20 mouse cellular contexts compared by ENCODE assay signal in genomic region chr9:61961181-61961580, GRCm38 (mm10). TPM values are rescaled to one million over a fixed set of nuclear protein-coding genes. Genes with fewer than 3 reads are reported as not detected.
DNase-seq lines count a peak whose midpoint lies in the region; ATAC-seq and TF ChIP-seq lines count a peak whose summit lies in the region.
"Had no signal": no experiment of that assay in that cellular context is flagged by ENCODE, and none has a peak within 500 bp of the region (broad histone marks: within the 10 kb centered on the region; RNA-seq: fewer than 3 reads in every experiment).

No protein-coding gene starts in this region.

- whole genome bisulfite sequencing in hindbrain, embryonic 10.5 days, result 89% methylated on average over 4 of the region's 4 CpGs
- WGBS in hindbrain, embryonic 13.5 days, result 93% methylated on average over 4 of the region's 4 CpGs
- WGBS in stomach, postnatal 0 days, result 79% methylated on average over 4 of the region's 4 CpGs

- H3K4me1 ChIP-seq in hindbrain, embryonic 10.5 days (replicated peaks), result peaks cover 27% of the 10 kb centered on the region
- no peaks in the 10 kb centered on the region for H3K4me1 ChIP-seq in hindbrain, embryonic 13.5 days (replicated peaks)
- H3K4me1 ChIP-seq in megakaryocyte, embryonic 14.5 days, result peaks cover 26% of the 10 kb centered on the region
- H3K4me1 ChIP-seq in stomach, postnatal 0 days (replicated peaks; ENCODE audit: control insufficient read depth, insufficient read depth), result no peaks in the 10 kb centered on the region

- no peak overlapping the region for H3K4me2 ChIP-seq in hindbrain, embryonic 13.5 days
- no peak overlapping the region for H3K4me2 ChIP-seq in stomach, postnatal 0 days (replicated peaks; ENCODE audit: low read depth)
- H3K4me2 ChIP-seq: embryonic facial prominence, embryonic 13.5 days; heart, embryonic 11.5 days; hindbrain, embryonic 12.5 days; limb, embryonic 15.5 days; midbrain, embryonic 12.5 days had no signal

- DNase-seq in hindbrain, embryonic 10.5 days (ENCODE audit: low spot score), result no peak
- peak; percentile 27 for DNase-seq in thymus, postnatal 4 days
- no peak for DNase-seq in thymus, postnatal 36 days
- DNase-seq in stomach, postnatal 0 days (ENCODE audit: low spot score), result no peak
- no peak for DNase-seq in neural tube, embryonic 10.5 days (ENCODE audit: extremely low spot score, low spot score)
- DNase-seq: adrenal gland, adult 8-10 months; cerebellum, adult 2 months; left cerebral cortex, postnatal 4 days had no signal

- H3K9ac ChIP-seq in hindbrain, embryonic 13.5 days, result no peak overlapping the region
- H3K9ac ChIP-seq in stomach, postnatal 0 days (ENCODE audit: low read length), result no peak overlapping the region
- H3K9ac ChIP-seq: embryonic facial prominence, embryonic 13.5 days; hindbrain, embryonic 12.5 days; limb, embryonic 15.5 days; midbrain, embryonic 12.5 days had no signal

- H3K36me3 ChIP-seq in hindbrain, embryonic 10.5 days, result no peaks in the 10 kb centered on the region
- H3K36me3 ChIP-seq in hindbrain, embryonic 13.5 days, result no peaks in the 10 kb centered on the region
- no peaks in the 10 kb centered on the region for H3K36me3 ChIP-seq in megakaryocyte, embryonic 14.5 days (replicated peaks; ENCODE audit: low read length)
- no peaks in the 10 kb centered on the region for H3K36me3 ChIP-seq in stomach, postnatal 0 days (ENCODE audit: control insufficient read depth, insufficient read depth, low read length)
- H3K36me3 ChIP-seq: embryonic facial prominence, embryonic 13.5 days; hindbrain, embryonic 12.5 days; limb, embryonic 15.5 days; midbrain, embryonic 12.5 days had no signal

- H3K27me3 ChIP-seq in hindbrain, embryonic 10.5 days (ENCODE audit: insufficient read depth, poor library complexity, severe bottlenecking), result no peaks in the 10 kb centered on the region
- H3K27me3 ChIP-seq in hindbrain, embryonic 13.5 days, result no peaks in the 10 kb centered on the region
- H3K27me3 ChIP-seq in megakaryocyte, embryonic 14.5 days (replicated peaks), result peaks cover 64% of the 10 kb centered on the region
- no peaks in the 10 kb centered on the region for H3K27me3 ChIP-seq in stomach, postnatal 0 days (ENCODE audit: control insufficient read depth, insufficient read depth, low read length)
- H3K27me3 ChIP-seq: embryonic facial prominence, embryonic 13.5 days; hindbrain, embryonic 12.5 days; limb, embryonic 15.5 days; midbrain, embryonic 12.5 days had no signal

- H3K9me3 ChIP-seq in hindbrain, embryonic 10.5 days, result no peaks in the 10 kb centered on the region
- H3K9me3 ChIP-seq in hindbrain, embryonic 13.5 days, result no peaks in the 10 kb centered on the region
- H3K9me3 ChIP-seq in megakaryocyte, embryonic 14.5 days, result no peaks in the 10 kb centered on the region
- no peaks in the 10 kb centered on the region for H3K9me3 ChIP-seq in stomach, postnatal 0 days (ENCODE audit: control insufficient read depth, low read length)
- H3K9me3 ChIP-seq: embryonic facial prominence, embryonic 13.5 days; hindbrain, embryonic 12.5 days; limb, embryonic 15.5 days; midbrain, embryonic 12.5 days had no signal

- no peak for ATAC-seq in hindbrain, embryonic 13.5 days (ENCODE audit: low FRiP score)
- no peak for ATAC-seq in megakaryocyte, adult 5-6 weeks (ENCODE audit: poor library complexity, severe bottlenecking)
- ATAC-seq in stomach, postnatal 0 days (ENCODE audit: low FRiP score, low TSS enrichment), result 0 out of 2 replicates have a peak, but pooled peaks have one; percentile 2
- ATAC-seq: activated CD4-positive, CD25-positive, alpha-beta regulatory T cell, adult 4 months; CD4-positive, CD25-positive, alpha-beta regulatory T cell, adult 4 months; forebrain, embryonic 14.5 days had no signal

- no peak overlapping the region for H3K4me3 ChIP-seq in hindbrain, embryonic 10.5 days
- no peak overlapping the region for H3K4me3 ChIP-seq in hindbrain, embryonic 13.5 days
- H3K4me3 ChIP-seq in megakaryocyte, embryonic 14.5 days (replicated peaks), result peak overlapping the region; percentile 23
- H3K4me3 ChIP-seq in stomach, postnatal 0 days (ENCODE audit: low read depth, low read length), result no peak overlapping the region
- H3K4me3 ChIP-seq: embryonic facial prominence, embryonic 13.5 days; erythroblast, embryonic 14.5 days; hindbrain, embryonic 12.5 days; limb, embryonic 15.5 days; midbrain, embryonic 12.5 days had no signal

- no peak for TF ChIP-seq CTCF in stomach, postnatal 0 days (IDR thresholded peaks at IDR 0.05; ENCODE audit: low read depth)

- no peak for TF ChIP-seq EP300 in stomach, postnatal 0 days (optimal IDR thresholded peaks at IDR 0.05)

- H3K27ac ChIP-seq in hindbrain, embryonic 10.5 days, result 0 out of 2 replicates have a peak overlapping the region, but pooled peaks have one; percentile 45
- H3K27ac ChIP-seq in hindbrain, embryonic 13.5 days, result no peak overlapping the region
- H3K27ac ChIP-seq in stomach, postnatal 0 days (replicated peaks), result peak overlapping the region; percentile 83
- H3K27ac ChIP-seq: embryonic facial prominence, embryonic 13.5 days; hindbrain, embryonic 12.5 days; limb, embryonic 15.5 days; midbrain, embryonic 12.5 days had no signal

RNA-seq across cellular contexts. Expression of gene Kif23, which starts 14.6 kb away (rescaled TPM):
- polyA plus RNA-seq in hindbrain, embryonic 10.5 days (2016; fragmentation: Nextera tagmentation; extraction: Ambion mirVana), result 75.7 and 110 TPM in 2 replicates
- 18.6 and 22.2 TPM in 2 replicates for polyA plus RNA-seq in hindbrain, embryonic 13.5 days (2015; fragmentation: Nextera tagmentation; extraction: Ambion mirVana)
- polyA plus RNA-seq in megakaryocyte, embryonic 14.5 days (2012; ENCODE audit: insufficient read depth, low replicate concordance), result 6.4 TPM in 1 of 2 replicates, not detected in the other
- total RNA-seq in megakaryocyte, adult 5-6 weeks (2015), result 160 and 172 TPM in 2 replicates
- 309 and 311 TPM in 2 replicates for total RNA-seq in megakaryocyte, adult 5-6 weeks (2017)
- 19.9 and 25.1 TPM in 2 replicates for polyA plus RNA-seq in stomach, postnatal 0 days (2015; fragmentation: Nextera tagmentation; extraction: Ambion mirVana)

RNA-seq across cellular contexts. Expression of gene Rplp1, which starts 46.8 kb away (rescaled TPM):
- polyA plus RNA-seq in hindbrain, embryonic 10.5 days (2016; fragmentation: Nextera tagmentation; extraction: Ambion mirVana), result 1,078 and 1,182 TPM in 2 replicates
- polyA plus RNA-seq in hindbrain, embryonic 13.5 days (2015; fragmentation: Nextera tagmentation; extraction: Ambion mirVana), result 917 and 923 TPM in 2 replicates
- 7,646 and 25,287 TPM in 2 replicates for polyA plus RNA-seq in megakaryocyte, embryonic 14.5 days (2012; ENCODE audit: insufficient read depth, low replicate concordance)
- total RNA-seq in megakaryocyte, adult 5-6 weeks (2015), result 1,617 and 1,884 TPM in 2 replicates
- 3,108 and 3,204 TPM in 2 replicates for total RNA-seq in megakaryocyte, adult 5-6 weeks (2017)
- polyA plus RNA-seq in stomach, postnatal 0 days (2015; fragmentation: Nextera tagmentation; extraction: Ambion mirVana), result 1,416 and 1,491 TPM in 2 replicates
